Mouse (Mus musculus) small intestine, adult 2 months (tissue): ENCODE data around the gene Hormad1. TPM values are rescaled to one million over a fixed set of nuclear protein-coding genes. Genes with fewer than 3 reads are reported as not detected.
"Not testable (repeated sequence)": the region's sequence is repeated elsewhere in the genome, so short reads cannot be mapped to it uniquely, and the experiment has no call there.

Experiments used
- H3K27ac ChIP-seq: fragments of 200-500 bp; 2 replicates; pipeline ENCODE4 v1.5.1; 2012; ENCODE audit warnings: low read depth, low read length, control low read depth, inconsistent platforms; ENCODE audit not compliant: insufficient read depth
- H3K27me3 ChIP-seq: fragments of 200-500 bp; 2 replicates; pipeline ENCODE4 v1.6.1; 2012; ENCODE audit warnings: mild to moderate bottlenecking, moderate library complexity, low read length, inconsistent platforms; ENCODE audit not compliant: control insufficient read depth, insufficient read depth
- H3K36me3 ChIP-seq: fragments of 200-500 bp; 2 replicates; pipeline ENCODE4 v1.6.1; 2012; ENCODE audit warnings: mild to moderate bottlenecking, low read length, control low read depth, inconsistent platforms; ENCODE audit not compliant: control insufficient read depth, insufficient read depth
- H3K4me1 ChIP-seq: fragments of 200-500 bp; 2 replicates; pipeline ENCODE4 v1.6.1; 2012; ENCODE audit warnings: low read length, inconsistent platforms, mixed read lengths; ENCODE audit not compliant: control insufficient read depth, insufficient read depth, insufficient read length
- H3K4me3 ChIP-seq: fragments of 200-500 bp; 2 replicates; pipeline ENCODE4 v1.5.1; 2012; ENCODE audit warnings: low read depth, mild to moderate bottlenecking, control low read depth, inconsistent platforms, low read length, moderate library complexity
- CTCF ChIP-seq: fragments of 200-500 bp; IDR thresholded peaks from 2 replicates; pipeline ENCODE4 v1.5.1; 2012; ENCODE audit warnings: low read depth, mild to moderate bottlenecking, control low read depth, inconsistent platforms, low read length, moderate library complexity, mixed read lengths; ENCODE audit not compliant: insufficient replicate concordance, insufficient read length; ENCODE audit errors: extremely low read depth
- POLR2A ChIP-seq: fragments of 200-500 bp; IDR thresholded peaks from 2 replicates; pipeline ENCODE4 v1.6.1; 2012; ENCODE audit warnings: low read depth, mild to moderate bottlenecking, control low read depth, inconsistent platforms, low read length, moderate library complexity
- WGBS: fragments of 180-500 bp; shearing (Covaris S2); methylation state at CpG from one replicate; pipeline ENCODE4 v1.1.7; 2018; 5-methylcytosine and 5-hydroxymethylcytosine counted together
- polyA plus RNA-seq: library from polyadenylated mRNA; depleted of rRNA; stranded (reverse); fragments of >200 nt; gene quantifications from 2 replicates; pipeline ENCODE4 v1.2.3, GENCODE M21; 2012

Hormad1 gene
- polyA plus RNA-seq, 1 experiment: not detected

DNA sequence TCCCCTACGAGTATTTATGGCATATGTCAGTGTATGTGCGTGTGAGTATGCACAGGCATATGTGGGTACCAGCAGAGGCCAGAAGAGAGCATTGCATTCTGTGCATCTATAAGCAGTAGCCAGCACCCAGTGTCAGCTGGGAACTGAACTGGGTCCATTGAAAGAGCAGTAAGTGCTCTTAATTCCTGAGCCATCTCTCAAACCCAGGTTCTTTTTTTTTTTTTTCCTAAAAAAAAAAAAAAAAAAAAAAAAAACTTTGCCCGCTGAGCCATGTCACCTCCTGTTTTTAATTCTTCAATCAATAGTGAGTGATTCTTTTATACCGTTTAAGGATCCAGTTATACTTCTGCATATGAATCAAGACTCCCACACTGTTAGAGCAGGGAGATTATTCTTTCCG lies 26.1 kb upstream of the Hormad1 start:
- H3K27me3 ChIP-seq: no peaks in the 10 kb centered on the region
- 93% methylated on average over 5 of the region's 5 CpGs for WGBS
- H3K36me3 ChIP-seq: peaks cover 6% of the 10 kb centered on the region; the same call in 1 of the 2 replicates
- no peak overlapping the region for H3K27ac ChIP-seq
- TF ChIP-seq POLR2A (no peak), CTCF (no peak)
- no peak overlapping the region for H3K4me3 ChIP-seq
- no peaks in the 10 kb centered on the region for H3K4me1 ChIP-seq

DNA sequence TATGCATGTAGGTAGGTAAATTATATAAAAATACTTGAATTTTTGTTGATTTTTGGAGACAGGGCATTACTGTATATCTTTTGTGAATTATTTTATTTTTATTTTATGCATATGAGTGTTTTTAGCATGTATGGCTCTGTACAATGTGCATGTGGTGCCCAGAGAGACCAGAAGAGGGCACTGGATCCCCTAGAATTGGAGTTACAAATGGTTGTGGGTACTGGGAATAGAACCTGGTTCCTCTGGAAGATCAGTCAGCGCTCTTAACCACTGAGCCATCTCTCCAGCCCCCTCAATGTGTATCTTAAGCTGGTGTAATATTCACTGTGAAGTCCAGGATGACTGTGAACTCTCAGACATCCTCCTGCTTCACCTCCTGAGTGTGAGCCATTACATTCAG lies 24.6 kb upstream of the Hormad1 start:
- 96% methylated on average over 1 of the region's 1 CpGs for WGBS
- Histone ChIP-seq H3K4me3 (no peak overlapping the region), H3K4me1 (no peaks in the 10 kb centered on the region), H3K27ac (no peak overlapping the region), H3K36me3 (peaks cover 6% of the 10 kb centered on the region; the same call in 1 of the 2 replicates), H3K27me3 (no peaks in the 10 kb centered on the region)
- TF ChIP-seq CTCF: no peak
- no peak for TF ChIP-seq POLR2A

DNA sequence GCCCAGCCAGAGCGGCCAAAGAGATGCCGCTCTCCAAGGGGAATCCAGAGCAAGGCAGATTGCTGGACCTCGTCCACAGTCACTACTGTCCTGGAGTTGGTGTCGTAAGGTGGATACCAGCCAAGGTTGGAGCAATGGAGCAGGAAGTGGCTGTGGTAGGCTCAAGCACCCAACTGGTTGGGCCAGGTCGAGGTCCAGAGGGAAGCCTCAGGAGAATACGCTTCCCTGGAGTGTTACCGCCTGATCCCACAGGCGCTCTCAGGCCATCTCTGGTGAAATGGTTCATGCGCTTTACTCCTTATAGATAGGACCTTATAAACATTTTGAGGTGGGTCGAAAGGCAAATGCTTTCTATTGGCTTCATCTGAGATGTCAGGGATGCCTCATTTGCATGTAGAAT lies 20.5 kb upstream of the Hormad1 start:
- no peak overlapping the region for H3K27ac ChIP-seq
- no peak overlapping the region for H3K4me3 ChIP-seq
- 82% methylated on average over 10 of the region's 10 CpGs for WGBS
- TF ChIP-seq CTCF (no peak), POLR2A (no peak)
- peaks cover 9% of the 10 kb centered on the region; the same call in 1 of the 2 replicates for H3K36me3 ChIP-seq
- H3K27me3 ChIP-seq: no peaks in the 10 kb centered on the region
- H3K4me1 ChIP-seq: no peaks in the 10 kb centered on the region

DNA sequence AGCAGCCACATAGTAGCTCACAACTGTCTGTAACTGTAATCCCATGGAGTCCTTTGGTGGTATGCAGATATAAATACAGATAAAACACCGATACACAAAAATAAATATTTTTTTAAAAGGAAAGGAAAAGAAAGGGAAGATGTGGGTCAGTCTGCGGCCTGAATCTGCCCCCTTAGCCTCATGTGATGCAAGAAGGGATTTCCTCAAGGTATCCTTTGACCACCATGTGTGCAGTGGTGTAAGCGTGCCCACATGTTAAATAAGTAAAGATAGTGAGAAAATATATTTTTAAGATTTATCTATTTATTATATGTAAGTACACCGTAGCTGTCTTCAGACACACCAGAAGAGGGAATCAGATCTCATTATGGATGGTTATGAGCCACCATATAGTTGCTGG lies 19.6 kb upstream of the Hormad1 start:
- Histone ChIP-seq H3K27ac (no peak overlapping the region), H3K27me3 (no peaks in the 10 kb centered on the region), H3K36me3 (peaks cover 13% of the 10 kb centered on the region; the same call in 1 of the 2 replicates), H3K4me1 (no peaks in the 10 kb centered on the region), H3K4me3 (no peak overlapping the region)
- no peak for TF ChIP-seq CTCF
- no peak for TF ChIP-seq POLR2A
- WGBS: 88% methylated on average over 4 of the region's 4 CpGs

DNA sequence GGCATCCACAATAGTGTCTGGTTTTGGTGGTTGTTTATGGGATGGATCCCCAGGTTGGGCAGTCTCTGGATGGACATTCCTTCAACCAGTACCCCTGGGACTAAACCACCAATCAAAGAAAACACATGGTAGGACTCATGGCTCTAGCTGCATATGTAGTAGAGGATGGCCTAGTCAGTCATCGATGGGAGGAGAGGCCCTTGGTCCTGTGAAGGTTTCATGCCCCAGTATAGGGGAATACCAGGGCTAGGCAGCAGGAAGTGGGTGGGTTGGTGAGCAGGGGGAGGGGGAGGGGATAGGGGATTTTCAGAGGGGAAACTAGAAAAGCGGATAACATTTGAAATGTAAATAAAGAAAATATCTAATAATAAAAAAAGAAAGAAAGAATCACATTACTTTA lies 18.3 kb upstream of the Hormad1 start:
- not testable (repeated sequence) for H3K4me1 ChIP-seq, H3K27ac ChIP-seq, H3K27me3 ChIP-seq, H3K4me3 ChIP-seq
- H3K36me3 ChIP-seq: peaks cover 19% of the 10 kb centered on the region
- 81% methylated on average over 2 of the region's 2 CpGs for WGBS

DNA sequence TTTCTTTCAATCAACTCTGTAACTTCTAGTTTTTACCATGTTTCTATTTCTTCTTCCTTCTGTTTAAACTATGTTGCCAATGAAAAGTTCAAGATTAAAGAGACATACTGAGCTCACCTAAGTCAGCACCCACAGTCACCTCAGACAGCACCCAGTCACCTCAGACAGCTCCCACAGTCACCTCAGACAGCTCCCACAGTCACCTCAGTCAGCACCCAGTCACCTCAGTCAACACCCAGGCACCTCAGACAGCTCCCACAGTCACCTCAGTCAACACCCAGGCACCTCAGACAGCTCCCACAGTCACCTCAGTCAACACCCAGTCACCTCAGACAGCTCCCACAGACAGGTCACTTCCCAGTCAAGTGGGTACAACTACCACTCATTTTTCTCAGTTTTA lies 17.3 kb upstream of the Hormad1 start:
- TF ChIP-seq CTCF (no peak), POLR2A (no peak)

DNA sequence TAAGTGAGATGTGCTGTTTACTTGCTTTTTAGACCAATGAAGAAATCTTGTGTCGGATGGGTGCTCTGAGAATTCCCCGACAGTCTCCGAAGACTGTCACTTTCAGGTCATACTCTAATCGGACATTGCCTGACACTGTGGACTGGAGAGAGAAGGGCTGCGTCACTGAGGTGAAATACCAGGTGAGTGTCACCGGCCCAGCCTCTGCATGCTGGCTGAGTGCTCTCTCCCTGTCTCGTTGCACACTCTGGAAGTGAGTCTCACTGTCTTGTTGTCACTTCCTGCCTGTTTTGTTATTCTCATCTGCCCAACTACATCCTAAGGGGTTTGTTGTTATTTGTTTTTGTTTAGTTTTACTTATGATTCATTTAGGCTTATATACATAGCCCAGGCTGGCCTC lies 16.5 kb upstream of the Hormad1 start:
- Histone ChIP-seq H3K4me3 (no peak overlapping the region), H3K4me1 (no peaks in the 10 kb centered on the region), H3K27ac (no peak overlapping the region), H3K36me3 (peaks cover 29% of the 10 kb centered on the region), H3K27me3 (no peaks in the 10 kb centered on the region)
- 77% methylated on average over 7 of the region's 7 CpGs for WGBS
- TF ChIP-seq CTCF (no peak), POLR2A (no peak)

More for the DNA sequence above, 17.3 kb upstream of the Hormad1 start:
- Histone ChIP-seq H3K4me3 (no peak overlapping the region), H3K4me1 (no peaks in the 10 kb centered on the region), H3K36me3 (peaks cover 26% of the 10 kb centered on the region), H3K27ac (no peak overlapping the region), H3K27me3 (no peaks in the 10 kb centered on the region)

DNA sequence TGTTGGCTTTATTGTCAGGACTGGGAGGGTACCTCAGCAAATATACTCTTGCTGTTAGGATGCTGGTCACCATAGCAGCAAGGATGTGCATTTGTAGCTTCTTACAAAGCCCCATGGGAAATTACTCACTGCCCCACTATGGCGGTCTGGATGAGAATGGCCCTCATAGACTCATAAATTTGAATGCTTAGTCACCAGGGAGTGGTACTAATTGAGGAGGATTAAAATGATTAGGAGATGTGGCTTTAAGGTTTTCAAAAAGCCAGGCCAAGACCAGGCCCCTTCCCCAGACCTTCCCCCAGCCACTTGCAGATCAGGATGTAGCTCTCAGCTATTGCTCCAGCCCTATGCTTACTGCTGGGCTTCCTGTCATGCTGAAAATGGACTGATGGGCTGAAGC lies 9.3 kb upstream of the Hormad1 start:
- Histone ChIP-seq H3K36me3 (peaks cover 23% of the 10 kb centered on the region), H3K4me1 (no peaks in the 10 kb centered on the region; the same call in 1 of the 2 replicates), H3K4me3 (no peak overlapping the region), H3K27ac (no peak overlapping the region), H3K27me3 (no peaks in the 10 kb centered on the region)
- no peak for TF ChIP-seq POLR2A
- TF ChIP-seq CTCF: no peak
- 86% methylated on average over 1 of the region's 1 CpGs for WGBS
